Mouse (Mus musculus) brain, embryonic 14.5 days (tissue): ENCODE data around the gene Fem1b. TPM values are rescaled to one million over a fixed set of nuclear protein-coding genes. Genes with fewer than 3 reads are reported as not detected.
"Not testable (repeated sequence)": the region's sequence is repeated elsewhere in the genome, so short reads cannot be mapped to it uniquely, and the experiment has no call there.

Experiments
- DNase-seq: peaks from one replicate; pipeline ENCODE4 v3.0.0-alpha.2; 2011; ENCODE audit warnings: low read depth
- CTCF ChIP-seq: fragments of 200-500 bp; IDR thresholded peaks from 2 replicates; pipeline ENCODE4 v1.5.1; 2012; ENCODE audit warnings: inconsistent platforms, mild to moderate bottlenecking, moderate library complexity, borderline replicate concordance; ENCODE audit not compliant: insufficient read depth, insufficient read length; ENCODE audit errors: extremely low read depth
- POLR2A ChIP-seq: fragments of 200-500 bp; IDR thresholded peaks from 2 replicates; pipeline ENCODE4 v1.6.1; 2012; ENCODE audit warnings: mild to moderate bottlenecking, inconsistent platforms, borderline replicate concordance; ENCODE audit not compliant: poor library complexity, insufficient read depth, insufficient read length, severe bottlenecking; ENCODE audit errors: extremely low read depth
- polyA plus RNA-seq: library from polyadenylated mRNA; depleted of rRNA; stranded (reverse); fragments of >200 nt; gene quantifications from 2 replicates; pipeline ENCODE4 v1.2.3, GENCODE M21; 2012

Fem1b gene
- polyA plus RNA-seq, 1 experiment = 89.5 TPM

- no peak for TF ChIP-seq POLR2A
- no peak for TF ChIP-seq CTCF
- no peak for DNase-seq
Measured at GRCm38 (mm10) chr9:62817828-62818614, 6.3 kb upstream of the Fem1b start.

DNA sequence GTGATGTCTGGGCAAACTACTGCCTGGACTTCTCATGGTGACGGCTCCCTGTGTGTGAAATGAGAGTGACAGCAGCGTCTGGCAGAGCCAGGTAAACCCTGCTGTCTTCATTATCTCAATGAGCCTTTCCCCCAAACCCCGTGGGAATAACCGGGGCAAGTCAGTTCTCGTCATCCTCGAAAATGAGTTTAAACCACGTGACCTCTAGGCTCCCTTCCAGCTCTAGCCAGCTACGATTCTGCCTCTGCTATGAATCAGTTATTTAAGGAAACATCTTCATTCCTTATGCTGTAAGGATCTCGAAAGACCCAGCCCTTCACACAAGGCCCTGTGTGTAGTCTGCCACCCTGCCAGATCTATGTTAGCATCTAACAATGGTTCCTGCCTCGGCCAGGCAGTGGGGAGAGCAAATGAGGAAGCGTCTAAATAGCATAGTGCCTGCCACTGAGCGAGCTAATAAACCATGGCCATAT lies 5.4 kb upstream of the Fem1b start:
- TF ChIP-seq CTCF (no peak), POLR2A (no peak)
- DNase-seq = peak; percentile 71

DNA sequence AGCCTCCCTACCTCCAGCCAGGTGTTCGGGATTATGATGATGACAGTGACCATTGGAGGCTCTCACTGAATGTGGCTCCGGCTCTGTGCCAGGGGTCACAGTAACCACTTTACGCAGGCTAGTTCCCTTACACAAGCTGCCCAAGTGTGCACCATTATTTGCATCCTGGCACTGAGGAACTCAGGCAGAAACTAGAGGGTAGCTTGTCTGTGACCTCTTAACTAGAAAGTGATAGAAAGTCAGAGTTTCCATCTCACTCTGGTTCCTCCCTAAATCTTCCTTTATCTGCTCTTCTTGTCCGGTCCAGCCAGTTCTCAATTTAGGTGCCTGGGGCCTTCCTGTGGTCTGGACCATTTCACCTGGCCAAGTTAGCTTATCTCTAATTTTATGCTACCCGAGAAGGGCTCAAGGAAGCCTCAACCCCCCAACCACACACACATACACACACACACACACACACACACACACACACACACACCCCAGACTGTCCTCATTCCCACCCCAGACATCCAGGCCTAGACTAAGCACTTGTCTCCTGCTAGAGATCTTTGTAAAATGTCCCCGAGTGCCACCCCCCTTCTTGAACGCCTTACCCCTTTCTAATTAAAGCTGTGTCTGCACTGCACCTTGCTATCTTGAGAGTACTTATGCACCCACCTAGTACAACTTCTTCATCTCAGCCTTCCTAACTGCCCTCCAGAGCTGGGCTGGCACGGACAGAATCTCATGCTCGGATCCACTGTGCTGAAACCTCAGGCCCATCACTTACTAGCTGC lies 4.8 kb upstream of the Fem1b start:
- no peak for TF ChIP-seq CTCF
- TF ChIP-seq POLR2A = no peak
- DNase-seq = no peak

DNA sequence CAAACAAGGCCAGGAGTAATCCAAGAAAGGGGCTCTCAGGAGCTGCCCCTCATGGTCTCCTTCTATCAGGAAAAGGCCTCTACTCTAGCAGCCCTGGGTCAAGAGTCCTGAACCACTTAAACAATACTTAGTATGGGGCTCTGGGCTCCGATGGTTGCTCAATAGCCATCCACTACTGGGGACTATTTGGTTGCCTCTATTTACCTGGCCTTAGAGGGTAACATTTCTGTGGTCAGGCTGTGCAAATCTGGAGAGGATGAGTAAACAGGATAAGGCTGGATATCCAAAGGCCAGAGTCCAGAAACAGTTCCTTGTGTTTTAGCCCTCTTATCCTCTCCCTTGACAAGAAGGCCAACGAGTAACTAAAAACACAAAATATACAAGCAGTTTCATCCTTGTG lies 3.0 kb upstream of the Fem1b start:
- no peak for TF ChIP-seq POLR2A
- no peak for TF ChIP-seq CTCF
- no peak for DNase-seq

GRCm38 (mm10) chr9:62812216-62813049 lies 699 bp upstream of the Fem1b start:
- TF ChIP-seq POLR2A (no peak), CTCF (no peak)
- peak; percentile 72 for DNase-seq

DNA sequence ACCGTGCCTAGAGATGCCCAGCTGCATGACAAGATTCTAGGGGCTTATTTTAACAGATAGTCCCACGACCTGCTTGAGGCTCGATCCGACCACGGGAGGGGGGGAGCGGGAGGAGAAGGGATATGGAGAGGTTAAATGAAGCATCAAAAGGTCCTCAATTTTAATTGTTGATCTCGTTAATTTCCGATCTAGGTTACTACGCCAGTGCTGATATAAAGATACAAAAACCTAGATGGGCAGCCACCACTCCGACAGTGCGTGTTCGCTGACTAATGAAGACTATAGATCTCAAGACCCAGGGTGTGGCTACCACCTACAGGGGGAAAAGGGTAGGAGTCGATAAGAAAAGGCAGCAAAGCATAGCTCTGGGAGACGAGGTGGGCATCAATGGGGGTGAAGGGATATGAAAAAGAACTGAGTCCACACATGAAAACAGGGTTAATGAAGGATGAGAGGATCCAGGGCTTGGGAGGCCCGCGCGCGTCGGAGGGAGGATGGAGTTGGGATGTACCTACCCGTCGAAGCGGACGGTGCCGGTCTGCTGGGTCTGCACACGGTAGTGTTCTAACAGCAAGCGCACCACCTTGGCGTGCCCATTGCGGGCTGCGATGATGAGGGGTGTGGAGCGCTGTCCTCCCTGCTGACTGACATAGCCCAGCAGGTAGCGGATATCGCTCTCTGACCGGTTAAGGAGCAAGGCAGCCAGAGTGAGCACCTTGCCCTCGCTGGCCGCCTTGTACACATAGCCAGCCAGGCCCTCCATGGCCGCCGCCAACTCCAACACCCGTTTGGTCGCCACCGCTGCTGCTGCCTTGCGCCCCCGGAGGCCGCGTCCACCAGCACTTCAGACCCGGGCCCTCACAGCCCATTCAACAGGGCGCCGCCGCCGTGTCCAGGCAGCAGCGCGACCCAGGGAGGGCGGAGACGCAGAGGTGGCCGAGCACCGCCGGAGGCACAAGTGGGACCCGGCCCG lies 905 bp downstream of the Fem1b start:
- TF ChIP-seq CTCF = peak; percentile 19; the same call in 1 of the 2 replicates
- no peak for TF ChIP-seq POLR2A
- peak; percentile 66 for DNase-seq

GRCm38 (mm10) chr9:62810095-62810494 lies 1.6 kb downstream of the Fem1b start:
- DNase-seq = no peak

DNA sequence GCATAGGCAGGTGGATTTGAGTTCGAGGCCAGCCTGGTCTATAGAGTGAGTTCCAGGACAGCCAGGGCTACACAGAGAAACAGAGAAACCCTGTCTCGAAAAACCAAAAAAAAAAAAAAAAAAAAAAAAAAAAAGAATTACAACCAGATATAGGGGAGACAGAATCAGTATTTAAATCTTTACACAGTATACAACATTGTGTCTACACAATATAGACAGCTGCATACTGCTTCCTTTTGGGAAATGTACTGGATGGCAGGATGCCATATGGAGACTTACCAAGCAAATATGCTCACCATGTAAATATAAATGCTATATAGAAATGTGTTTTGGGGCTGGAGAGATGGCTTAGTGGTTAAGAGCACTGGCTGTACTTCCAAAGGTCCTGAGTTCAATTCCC lies 12.5 kb downstream of the Fem1b start:
- not testable (repeated sequence) for DNase-seq

More at GRCm38 (mm10) chr9:62810095-62810494, 1.6 kb downstream of the Fem1b start:
- no peak for TF ChIP-seq POLR2A
- TF ChIP-seq CTCF = no peak

GRCm38 (mm10) chr9:62789856-62790255 lies 21.9 kb downstream of the Fem1b start:
- no peak for TF ChIP-seq CTCF
- TF ChIP-seq POLR2A = no peak
- DNase-seq = no peak

GRCm38 (mm10) chr9:62786721-62787120 lies 25.0 kb downstream of the Fem1b start:
- no peak for DNase-seq
- no peak for TF ChIP-seq POLR2A
- no peak for TF ChIP-seq CTCF
